Mouse (Mus musculus) colon, adult 2 months (tissue): ENCODE data around the gene Fbxw21. TPM values are rescaled to one million over a fixed set of nuclear protein-coding genes. Genes with fewer than 3 reads are reported as not detected.

Experiments
- polyA plus RNA-seq: library from polyadenylated mRNA; depleted of rRNA; stranded (reverse); fragments of >200 nt; gene quantifications from 2 replicates; pipeline ENCODE4 v1.2.3, GENCODE M21; 2012; rRNA removed

The Fbxw21 gene
- polyA plus RNA-seq: not detected in 2 replicates

DNA sequence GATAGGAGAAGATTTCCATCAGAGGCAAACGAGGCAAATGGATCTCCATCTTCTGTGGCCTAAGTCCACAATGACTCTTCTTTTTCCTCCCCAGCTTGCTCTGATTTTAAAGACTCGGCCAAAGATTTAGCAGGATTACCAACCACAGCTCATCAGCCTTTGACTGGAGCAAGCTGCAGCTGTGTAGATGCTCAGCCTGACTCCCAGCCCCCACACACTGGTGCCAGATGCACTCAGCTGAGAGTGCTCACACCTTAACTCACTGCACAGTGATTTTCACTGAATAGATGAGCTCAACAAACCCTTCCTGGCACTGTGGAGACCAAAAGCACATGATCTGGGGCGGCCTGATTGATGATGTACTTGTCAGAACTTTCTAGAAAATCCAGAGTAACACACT is at the start of gene Fbxw21:
Gene Fbxw21, minus strand, starts transcription at position 101 of the 400 bp plus-strand sequence.

GRCm38 (mm10) chr9:109195875-109196274 is 34.0 kb upstream of the Fbxw21 start, which contains the start of gene Fbxw13:
Fbxw13 (minus strand) TSS chr9:109195975.

GRCm38 (mm10) chr9:109095137-109095982 is 66.5 kb downstream of the Fbxw21 start, which contains the start of gene Plxnb1:
Plxnb1 (plus strand) TSS chr9:109095389.

Other genes with a start within 250 kb of the Fbxw21 start
- gene Tmem89, start 247.4 kb downstream of the Fbxw21 start, polyA plus RNA-seq: not detected in 2 replicates
- gene Uqcrc1, start 225.4 kb downstream of the Fbxw21 start, polyA plus RNA-seq: 840 and 874 TPM in 2 replicates
- 0.58 and 4.1 TPM in 2 replicates for gene Col7a1, start 208.5 kb downstream of the Fbxw21 start, polyA plus RNA-seq
- 0.13 and 0.16 TPM in 2 replicates for gene Ucn2, start 176.0 kb downstream of the Fbxw21 start, polyA plus RNA-seq
- gene Pfkfb4, start 170.3 kb downstream of the Fbxw21 start, polyA plus RNA-seq: 31.5 and 46.8 TPM in 2 replicates
- 758 and 915 TPM in 2 replicates for gene Shisa5, start 123.5 kb downstream of the Fbxw21 start, polyA plus RNA-seq
- 59.2 and 60.5 TPM in 2 replicates for gene Trex1, start 102.3 kb downstream of the Fbxw21 start, polyA plus RNA-seq
- gene Atrip, start 87.9 kb downstream of the Fbxw21 start, polyA plus RNA-seq: 16.6 and 17.8 TPM in 2 replicates
- 10.4 and 11.4 TPM in 2 replicates for gene Ccdc51, start 79.5 kb downstream of the Fbxw21 start, polyA plus RNA-seq
- gene Tma7, start 79.5 kb downstream of the Fbxw21 start, polyA plus RNA-seq: 9.9 and 17.1 TPM in 2 replicates
- gene Plxnb1, start 66.7 kb downstream of the Fbxw21 start, polyA plus RNA-seq: 8.2 and 8.6 TPM in 2 replicates
- gene Fbxw13, start 33.9 kb upstream of the Fbxw21 start, polyA plus RNA-seq: not detected in 2 replicates
- gene Fbxw20, start 72.7 kb upstream of the Fbxw21 start, polyA plus RNA-seq: not detected in 2 replicates
- not detected in 2 replicates for gene Fbxw14, start 125.6 kb upstream of the Fbxw21 start, polyA plus RNA-seq
- gene Fbxw28, start 177.6 kb upstream of the Fbxw21 start, polyA plus RNA-seq: not detected in 2 replicates
- 0.15 TPM in 1 of 2 replicates, not detected in the other for gene Fbxw22, start 242.3 kb upstream of the Fbxw21 start, polyA plus RNA-seq